Mouse (Mus musculus) MEL (cell line): ENCODE results near the gene Dpf3. TPM values are rescaled to one million over a fixed set of nuclear protein-coding genes. Genes with fewer than 3 reads are reported as not detected.

Experiments used
- DNase-seq: peaks from one replicate; pipeline ENCODE4 v3.0.0; 2011; ENCODE audit warnings: low read depth, low spot score
- H3K27ac ChIP-seq: 2 replicates; pipeline ENCODE4 v1.5.1; 2012; ENCODE audit warnings: low read depth, mild to moderate bottlenecking, control low read depth, low read length, moderate library complexity; ENCODE audit not compliant: control insufficient read depth
- H3K27me3 ChIP-seq, 2 experiments: fragments of 150-350 bp in 1 of 2; sonication (generic) in 1 of 2; 2 replicates each; pipeline ENCODE4 v1.6.1; 2012; ENCODE audit warnings: low read length in 2 of 2, mild to moderate bottlenecking in 2 of 2, improper control_type of control experiment in 1 of 2, moderate library complexity in 1 of 2; ENCODE audit not compliant: insufficient read depth in 2 of 2, control insufficient read depth in 1 of 2
- H3K36me3 ChIP-seq, 2 experiments: 2 replicates each; pipeline ENCODE4 v1.6.1; 2012 to 2014; ENCODE audit warnings: low read length in 2 of 2, improper control_type of control experiment in 1 of 2, inconsistent platforms in 1 of 2, mild to moderate bottlenecking in 1 of 2; ENCODE audit not compliant: insufficient read depth in 2 of 2, control insufficient read depth in 1 of 2
- H3K4me1 ChIP-seq, 2 experiments: fragments of 150-350 bp in 1 of 2; sonication (generic) in 1 of 2; 2 replicates each; pipeline ENCODE4 v1.6.1; 2012; ENCODE audit warnings: low read length in 2 of 2, improper control_type of control experiment in 1 of 2, mild to moderate bottlenecking in 1 of 2; ENCODE audit not compliant: insufficient read depth in 2 of 2, control insufficient read depth in 1 of 2
- H3K4me3 ChIP-seq, 2 experiments: fragments of 150-350 bp in 1 of 2; sonication (generic) in 1 of 2; 2 replicates each; pipeline ENCODE4 v1.5.1; 2012; ENCODE audit warnings: low read depth in 2 of 2, low read length in 2 of 2, mild to moderate bottlenecking in 2 of 2, moderate library complexity in 2 of 2, control low read depth in 1 of 2, improper control_type of control experiment in 1 of 2; ENCODE audit not compliant: control insufficient read depth in 1 of 2, insufficient read depth in 1 of 2
- H3K79me2 ChIP-seq: 2 replicates; pipeline ENCODE4 v1.6.1; 2012; ENCODE audit warnings: mild to moderate bottlenecking, low read length, moderate library complexity; ENCODE audit not compliant: control insufficient read depth, poor library complexity, insufficient read depth
- H3K9ac ChIP-seq: 2 replicates; pipeline ENCODE4 v1.6.1; 2012; ENCODE audit warnings: low read depth, mild to moderate bottlenecking, control low read depth, low read length, moderate library complexity; ENCODE audit not compliant: control insufficient read depth, poor library complexity, severe bottlenecking
- H3K9me3 ChIP-seq: fragments of 150-350 bp; sonication (generic); replicated peaks from 2 replicates; pipeline ENCODE4 v1.6.1; 2012; ENCODE audit warnings: mild to moderate bottlenecking, low read length, improper control_type of control experiment, moderate library complexity; ENCODE audit not compliant: insufficient read depth
- E2F4 ChIP-seq: IDR thresholded peaks from 2 replicates; pipeline ENCODE4 v1.6.1; 2011; ENCODE audit warnings: low read depth, low read length, improper control_type of control experiment, borderline replicate concordance
- GABPA ChIP-seq: IDR thresholded peaks from 2 replicates; pipeline ENCODE4 v1.6.1; 2012; ENCODE audit warnings: low read depth, mild to moderate bottlenecking, inconsistent platforms, low read length, improper control_type of control experiment, moderate library complexity
- HCFC1 ChIP-seq: IDR thresholded peaks from 2 replicates; pipeline ENCODE4 v1.6.1; 2012; ENCODE audit warnings: low read depth, mild to moderate bottlenecking, inconsistent platforms, low read length, improper control_type of control experiment, moderate library complexity
- MAX ChIP-seq: IDR thresholded peaks from 2 replicates; pipeline ENCODE4 v1.6.1; 2011; ENCODE audit warnings: low read length, improper control_type of control experiment
- MAZ ChIP-seq: IDR thresholded peaks from 2 replicates; pipeline ENCODE4 v1.6.1; 2012; ENCODE audit warnings: low read depth, mild to moderate bottlenecking, inconsistent platforms, low read length, improper control_type of control experiment
- MYB ChIP-seq: IDR thresholded peaks from 2 replicates; pipeline ENCODE4 v1.6.1; 2011; ENCODE audit warnings: mild to moderate bottlenecking, low read depth, low read length, improper control_type of control experiment
- MYC ChIP-seq: IDR thresholded peaks from 2 replicates; pipeline ENCODE4 v1.6.1; 2011; ENCODE audit warnings: low read depth, mild to moderate bottlenecking, low read length, improper control_type of control experiment, moderate library complexity
- NELFE ChIP-seq: IDR thresholded peaks from 2 replicates; pipeline ENCODE4 v1.6.1; 2011; ENCODE audit warnings: low read depth, low read length, improper control_type of control experiment
- NRF1 ChIP-seq: IDR thresholded peaks from 2 replicates; pipeline ENCODE4 v1.6.1; 2014; ENCODE audit warnings: low read depth, mild to moderate bottlenecking, inconsistent platforms, low read length, improper control_type of control experiment, moderate library complexity; ENCODE audit not compliant: poor library complexity, insufficient read depth, severe bottlenecking
- POLR2AphosphoS2 ChIP-seq: IDR thresholded peaks from 2 replicates; pipeline ENCODE4 v1.6.1; 2011; ENCODE audit warnings: low read length, improper control_type of control experiment
- RCOR1 ChIP-seq: IDR thresholded peaks from 2 replicates; pipeline ENCODE4 v1.6.1; 2012; ENCODE audit warnings: low read depth, mild to moderate bottlenecking, inconsistent platforms, low read length, improper control_type of control experiment
- SIN3A ChIP-seq: IDR thresholded peaks from 2 replicates; pipeline ENCODE4 v1.6.1; 2012; ENCODE audit warnings: low read length, improper control_type of control experiment, inconsistent platforms
- TBP ChIP-seq: IDR thresholded peaks from 2 replicates; pipeline ENCODE4 v1.8.0; 2011; ENCODE audit warnings: low read depth, low read length, improper control_type of control experiment
- UBTF ChIP-seq: IDR thresholded peaks from 2 replicates; pipeline ENCODE4 v1.6.1; 2012; ENCODE audit warnings: low read depth, mild to moderate bottlenecking, inconsistent platforms, low read length, improper control_type of control experiment, moderate library complexity, borderline replicate concordance; ENCODE audit not compliant: insufficient read depth
- ZKSCAN1 ChIP-seq: IDR thresholded peaks from 2 replicates; pipeline ENCODE4 v1.6.1; 2012; ENCODE audit warnings: low read depth, mild to moderate bottlenecking, inconsistent platforms, low read length, improper control_type of control experiment, moderate library complexity
- ZNF384 ChIP-seq: IDR thresholded peaks from 2 replicates; pipeline ENCODE4 v1.6.1; 2012; ENCODE audit warnings: low read depth, mild to moderate bottlenecking, inconsistent platforms, low read length, improper control_type of control experiment
- polyA plus RNA-seq, 2 experiments: library from polyadenylated mRNA; stranded (reverse) in 1 of 2; unstranded in 1 of 2; fragments of >175 nt in 1 of 2; fragments of >200 nt in 1 of 2; gene quantifications; 2 replicates each; pipeline versions ENCODE4 v1.2.1 to v1.2.4; 2012; ENCODE audit warnings: low replicate concordance in 2 of 2, low read depth in 1 of 2; ENCODE audit not compliant: insufficient read length in 2 of 2, insufficient read depth in 1 of 2, missing spikeins in 1 of 2
- total RNA-seq: library from RNA; depleted of rRNA; stranded (reverse); fragments of 300-350 nt; gene quantifications from 2 replicates; pipeline ENCODE4 v1.2.3, GENCODE M21; 2012

Dpf3 gene
- total and polyA plus RNA-seq, 3 experiments: 4.2 to 6.8 TPM; not detected in 1

DNA sequence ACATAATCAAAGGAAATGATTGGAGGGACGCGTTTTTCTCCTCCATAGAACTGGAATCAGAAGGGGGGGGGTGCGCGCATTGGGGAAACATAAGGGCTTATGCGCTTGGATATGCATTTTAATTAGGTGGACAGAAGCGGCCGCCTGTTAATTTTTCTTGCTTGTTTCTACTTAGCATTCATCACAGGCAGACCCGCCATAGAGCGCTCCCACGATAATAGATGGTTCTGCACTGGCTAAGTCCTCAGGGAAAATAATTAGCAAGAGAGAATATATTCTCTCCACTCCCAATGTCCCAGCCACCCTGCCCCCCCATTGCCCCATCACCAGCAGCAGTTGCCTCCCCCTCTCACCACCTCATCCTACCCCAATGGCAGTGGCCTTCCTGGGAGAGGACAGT is 11.2 kb downstream of the Dpf3 start:
- H3K36me3 ChIP-seq: peaks cover 0 to 12% of the 10 kb centered on the region in 2 experiments; a peak in 2 of 4 replicates
- H3K9ac ChIP-seq: no peak overlapping the region
- DNase-seq: no peak
- no peak overlapping the region for H3K4me3 ChIP-seq
- H3K9me3 ChIP-seq: no peaks in the 10 kb centered on the region
- TF ChIP-seq MAZ (no peak), NELFE (no peak)
- H3K79me2 ChIP-seq: peaks cover 3% of the 10 kb centered on the region; the same call in 1 of the 2 replicates
- peaks cover 0 to 17% of the 10 kb centered on the region in 2 experiments; a peak in 2 of 4 replicates for H3K4me1 ChIP-seq
- H3K27me3 ChIP-seq: no peaks in the 10 kb centered on the region
- no peak overlapping the region for H3K27ac ChIP-seq

DNA sequence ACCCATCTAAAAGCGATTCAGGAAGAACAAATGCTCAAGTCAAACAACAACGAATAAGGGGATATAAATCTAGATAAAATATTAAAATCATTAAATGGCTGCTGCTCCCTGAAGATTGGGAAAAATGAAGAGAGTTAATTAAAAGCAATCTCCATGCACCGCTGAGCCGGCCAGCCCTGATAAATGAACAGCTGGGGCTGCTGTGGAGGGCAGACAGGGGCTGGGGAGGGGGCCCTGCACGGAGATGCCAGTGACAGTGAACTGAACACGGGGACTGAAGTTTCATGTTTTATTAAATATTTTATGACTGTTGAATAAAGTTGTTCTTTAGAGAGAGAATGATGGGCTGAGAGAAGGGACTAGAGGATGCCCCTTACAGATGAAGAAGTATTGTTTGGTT is 12.1 kb downstream of the Dpf3 start:
- H3K4me3 ChIP-seq: no peak overlapping the region
- TF ChIP-seq NRF1 (no peak), POLR2AphosphoS2 (no peak), UBTF (no peak), HCFC1 (no peak), ZNF384 (no peak), TBP (no peak), RCOR1 (no peak), GABPA (no peak), SIN3A (no peak), NELFE (no peak), E2F4 (no peak), MAZ (no peak), ZKSCAN1 (no peak), MYC (no peak), MAX (no peak), MYB (no peak)
- DNase-seq: no peak
- no peaks in the 10 kb centered on the region for H3K27me3 ChIP-seq
- H3K79me2 ChIP-seq: peaks cover 3% of the 10 kb centered on the region; the same call in 1 of the 2 replicates
- peaks cover 0 to 12% of the 10 kb centered on the region in 2 experiments; a peak in 2 of 4 replicates for H3K36me3 ChIP-seq
- no peak overlapping the region for H3K9ac ChIP-seq
- H3K4me1 ChIP-seq: peaks cover 0 to 15% of the 10 kb centered on the region in 2 experiments; a peak in 2 of 4 replicates
- no peaks in the 10 kb centered on the region for H3K9me3 ChIP-seq
- no peak overlapping the region for H3K27ac ChIP-seq
